Mouse (Mus musculus) large intestine, adult 2 months (tissue): Measurements from ENCODE around the gene Cdon. TPM values are rescaled to one million over a fixed set of nuclear protein-coding genes. Genes with fewer than 3 reads are reported as not detected.
"Not testable (repeated sequence)": the region's sequence is repeated elsewhere in the genome, so short reads cannot be mapped to it uniquely, and the experiment has no call there.

Source experiments
- DNase-seq: peaks from one replicate; pipeline ENCODE4 v3.0.0-alpha.2; 2012; ENCODE audit warnings: low read depth, low spot score
- WGBS: fragments of 180-500 bp; shearing (Covaris S2); methylation state at CpG from one replicate; pipeline ENCODE4 v1.1.7; 2018; 5-methylcytosine and 5-hydroxymethylcytosine counted together
- polyA plus RNA-seq: library from polyadenylated mRNA; depleted of rRNA; stranded (reverse); fragments of >200 nt; gene quantifications from 2 replicates; pipeline ENCODE4 v1.2.3, GENCODE M21; 2012

Gene Cdon
- polyA plus RNA-seq, 1 experiment = 3.4 TPM

DNA sequence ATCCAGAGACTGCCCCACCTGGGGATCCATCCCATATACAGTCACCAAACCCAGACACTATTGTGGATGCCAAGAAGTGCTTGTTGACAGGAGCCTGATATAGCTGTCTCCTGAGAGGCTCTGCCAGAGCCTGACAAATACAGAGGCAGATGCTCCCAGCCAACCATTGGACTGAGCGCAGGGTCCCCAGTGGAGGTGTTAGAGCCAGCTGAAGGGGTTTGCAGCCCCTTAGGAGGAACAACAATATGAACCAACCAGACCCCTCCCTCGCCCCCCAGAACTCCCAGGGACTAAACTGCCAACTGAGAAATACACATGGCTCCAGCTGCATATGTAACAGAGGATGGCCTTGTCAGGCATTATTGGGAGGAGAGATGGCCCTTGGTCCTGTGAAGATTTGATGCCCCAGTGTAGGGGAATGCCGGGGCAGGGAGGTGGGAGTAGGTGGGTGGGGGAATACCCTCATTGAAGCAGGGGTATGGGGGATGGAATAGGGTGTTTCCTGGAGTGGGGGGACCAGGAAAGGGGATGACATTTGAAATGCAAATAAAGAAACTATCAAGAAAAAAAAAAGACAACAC is 11.9 kb downstream of the Cdon start:
- DNase-seq = not testable (repeated sequence)
- 69% methylated on average over 3 of the region's 3 CpGs for WGBS

DNA sequence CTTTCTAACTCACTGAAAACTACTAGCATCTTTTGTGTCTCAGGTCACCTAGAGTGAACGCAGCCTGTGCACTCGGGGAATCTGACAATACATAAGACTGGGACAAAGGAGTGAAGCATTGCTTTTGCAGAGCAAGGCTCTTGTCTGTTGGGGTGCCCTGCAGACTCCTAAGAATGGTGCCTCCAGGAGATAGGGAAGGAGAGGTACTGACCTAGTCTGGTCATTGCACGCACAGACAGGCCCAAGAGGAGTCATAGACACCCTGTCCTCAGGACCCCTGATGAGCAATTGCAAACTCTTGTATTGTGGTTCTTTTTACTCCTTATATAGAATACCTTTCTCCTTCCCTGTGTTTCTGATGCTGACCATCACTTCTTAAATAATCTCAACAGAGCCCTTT is 13.4 kb downstream of the Cdon start:
- DNase-seq = no peak
- 96% methylated on average over 3 of the region's 3 CpGs for WGBS

DNA sequence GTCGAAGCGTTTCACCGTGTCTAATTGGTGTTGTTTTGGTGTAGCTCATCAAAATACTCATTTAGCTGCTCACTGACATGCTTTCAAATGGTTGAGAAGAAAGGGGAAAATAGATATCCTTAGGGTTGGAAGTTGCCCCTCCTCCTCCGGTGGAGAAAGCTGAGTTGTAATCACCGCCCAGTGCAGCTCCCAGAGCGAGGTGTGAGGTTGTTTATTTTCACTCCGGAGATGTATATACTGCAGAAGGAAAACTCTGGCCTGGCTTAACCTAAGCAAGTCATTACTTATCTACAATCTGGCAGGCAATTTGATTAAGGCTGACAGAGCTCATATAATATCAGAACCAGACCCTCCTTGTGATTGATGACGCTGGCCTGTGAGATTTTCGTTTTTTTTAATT is 14.6 kb downstream of the Cdon start:
- WGBS = 50% methylated on average over 9 of the region's 9 CpGs
- no peak for DNase-seq

DNA sequence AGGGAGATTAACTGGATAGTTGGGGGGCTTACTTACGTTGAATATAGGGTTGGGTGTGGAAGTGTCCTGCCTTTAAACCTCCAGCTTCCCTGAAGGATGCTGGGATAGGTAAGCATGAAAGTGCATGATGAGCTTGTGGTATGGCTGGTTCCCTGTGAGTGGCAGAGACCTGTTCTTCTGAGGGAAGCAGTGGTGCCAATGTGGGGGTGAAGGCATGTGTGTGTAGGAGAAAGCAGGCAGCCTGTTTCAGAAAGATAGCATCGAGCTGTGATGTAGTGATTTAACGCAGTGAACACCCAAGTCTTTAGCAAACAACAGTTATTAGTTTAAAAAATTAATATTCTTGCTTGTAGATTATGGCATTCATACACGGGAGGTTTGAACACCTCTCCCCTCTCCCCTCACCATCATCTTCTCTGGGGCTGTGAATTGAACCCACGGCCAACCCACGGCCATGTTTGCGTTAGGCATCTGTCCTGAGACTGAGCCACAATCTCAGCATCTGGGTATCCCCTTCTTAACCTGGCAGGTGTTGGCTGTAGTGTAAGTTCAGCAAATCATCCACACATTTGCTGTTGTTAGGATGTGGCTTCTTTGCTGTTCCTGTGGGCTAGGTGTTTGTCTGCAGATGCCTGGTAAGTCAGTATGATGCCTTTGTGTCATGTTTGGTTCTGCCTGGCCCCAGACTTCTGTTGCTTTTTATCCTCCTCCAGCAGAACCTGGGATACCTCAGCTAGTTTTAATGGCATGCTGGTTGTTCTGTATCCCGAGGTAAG is 17.5 kb downstream of the Cdon start:
- WGBS = 78% methylated on average over 8 of the region's 8 CpGs
- DNase-seq = no peak

- DNase-seq = no peak
- 60% methylated on average over 6 of the region's 6 CpGs for WGBS
Observed at GRCm38 (mm10) chr9:35439062-35439442, 18.1 kb downstream of the Cdon start.

DNA sequence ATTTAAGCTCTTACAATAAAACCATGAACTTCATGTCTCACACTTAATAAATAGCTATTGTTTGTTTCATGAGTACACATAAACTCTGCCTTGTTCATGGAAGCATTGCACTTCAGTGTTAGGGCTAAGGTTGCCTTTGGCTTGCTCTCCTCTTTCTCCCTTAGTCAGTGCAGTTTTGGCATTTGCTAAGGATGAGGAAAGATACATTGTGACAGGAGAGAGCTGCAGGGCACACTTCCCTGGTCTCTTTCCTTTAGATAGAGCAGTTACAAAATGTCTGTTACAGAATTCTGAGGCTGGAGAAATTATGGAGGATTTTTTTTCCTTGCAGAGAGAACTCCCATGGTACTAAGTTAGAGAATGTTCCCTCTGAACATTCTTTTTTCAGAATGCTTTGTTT is 18.8 kb downstream of the Cdon start:
- DNase-seq = no peak

- no peak for DNase-seq
- 80% methylated on average over 5 of the region's 5 CpGs for WGBS
Observed at GRCm38 (mm10) chr9:35442476-35442875, 21.5 kb downstream of the Cdon start.

DNA sequence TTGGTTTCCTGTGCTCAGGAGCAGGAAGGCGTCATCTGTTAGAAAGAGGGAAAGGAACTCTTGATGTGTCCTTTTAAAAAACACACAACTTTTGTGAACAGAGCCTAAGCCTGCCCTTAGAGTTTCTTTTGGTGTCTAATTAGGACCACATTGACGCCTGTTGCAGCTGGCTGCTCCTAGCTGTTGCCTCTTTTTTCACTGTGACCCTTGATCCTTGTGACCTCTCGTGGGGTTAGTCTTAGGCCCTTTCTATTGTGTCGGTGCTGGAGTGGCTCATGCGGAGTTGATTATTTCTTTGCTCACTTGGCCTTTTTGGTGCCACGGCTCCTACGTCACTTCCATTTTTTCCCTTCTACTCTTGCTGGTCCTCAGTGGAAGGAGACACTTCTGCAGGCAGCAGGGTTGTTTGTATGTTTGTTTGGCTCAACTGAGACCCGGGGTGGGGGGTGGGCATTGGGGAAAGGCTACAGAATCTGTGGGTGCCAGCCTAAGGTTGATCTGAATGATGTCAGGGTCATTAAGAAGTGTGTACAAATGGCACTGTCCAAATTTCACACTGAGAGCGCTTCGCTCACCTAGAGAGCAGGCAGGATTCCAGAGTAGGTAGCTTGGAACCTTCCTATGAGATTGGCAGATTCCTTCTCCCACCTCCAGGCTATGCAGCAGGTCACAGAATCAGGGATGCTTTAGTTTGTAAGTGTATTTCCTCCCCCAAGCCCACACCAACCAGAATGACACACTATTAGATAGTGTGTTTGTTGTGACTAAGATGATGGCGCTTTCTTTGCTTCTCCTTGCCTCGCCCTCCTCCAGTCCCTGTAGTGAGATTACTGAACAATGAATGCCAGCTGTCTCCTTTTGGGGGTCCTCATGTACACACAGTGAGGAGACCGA is 22.9 kb downstream of the Cdon start:
- no peak for DNase-seq
- WGBS = 83% methylated on average over 13 of the region's 13 CpGs

- 70% methylated on average over 8 of the region's 8 CpGs for WGBS
- DNase-seq = no peak
Observed at GRCm38 (mm10) chr9:35444512-35444886, 23.6 kb downstream of the Cdon start.

DNA sequence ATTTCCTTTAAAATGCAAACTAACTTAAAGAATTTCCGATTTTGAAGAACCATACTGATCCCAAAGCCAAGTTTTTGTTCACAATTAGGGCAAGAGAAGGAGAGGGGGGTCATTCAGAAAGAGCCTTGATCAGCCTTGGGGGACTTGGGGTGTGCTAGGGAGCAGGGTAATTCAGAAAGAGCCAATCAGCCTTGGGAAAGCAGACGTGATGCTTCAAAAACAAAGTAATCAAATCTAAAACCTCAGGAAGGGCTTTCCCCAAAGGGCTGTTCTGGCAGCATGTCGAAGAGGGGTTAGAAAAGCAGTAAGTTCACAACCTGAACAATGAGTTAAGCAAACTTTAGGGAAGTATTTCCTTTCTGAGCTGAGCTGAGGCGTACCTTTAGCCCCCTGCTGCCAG is 26.0 kb downstream of the Cdon start:
- no peak for DNase-seq
- 72% methylated on average over 4 of the region's 4 CpGs for WGBS

GRCm38 (mm10) chr9:35453311-35453710 is 32.4 kb downstream of the Cdon start:
- DNase-seq = no peak
- 57% methylated on average over 6 of the region's 6 CpGs for WGBS

DNA sequence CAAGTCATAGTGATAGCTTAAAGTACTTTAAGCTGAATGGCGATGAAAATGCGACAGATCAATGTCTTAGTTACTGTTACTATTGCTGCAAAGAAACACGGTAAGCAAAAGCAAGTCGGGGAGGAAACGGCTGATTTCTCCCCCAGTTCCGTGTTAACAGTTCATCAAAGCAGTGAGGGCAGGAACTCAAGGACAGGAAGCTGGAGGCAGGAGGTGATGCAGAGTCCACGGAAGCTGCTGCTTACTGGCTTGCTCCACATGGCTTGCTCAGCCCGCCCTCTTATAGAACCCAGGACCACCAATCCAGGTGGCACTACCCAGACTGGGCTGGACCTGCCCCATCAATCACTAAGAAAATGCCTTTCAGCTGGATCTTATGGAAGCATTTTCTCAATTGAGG is 38.7 kb downstream of the Cdon start:
- WGBS = 79% methylated on average over 8 of the region's 8 CpGs
- no peak for DNase-seq

DNA sequence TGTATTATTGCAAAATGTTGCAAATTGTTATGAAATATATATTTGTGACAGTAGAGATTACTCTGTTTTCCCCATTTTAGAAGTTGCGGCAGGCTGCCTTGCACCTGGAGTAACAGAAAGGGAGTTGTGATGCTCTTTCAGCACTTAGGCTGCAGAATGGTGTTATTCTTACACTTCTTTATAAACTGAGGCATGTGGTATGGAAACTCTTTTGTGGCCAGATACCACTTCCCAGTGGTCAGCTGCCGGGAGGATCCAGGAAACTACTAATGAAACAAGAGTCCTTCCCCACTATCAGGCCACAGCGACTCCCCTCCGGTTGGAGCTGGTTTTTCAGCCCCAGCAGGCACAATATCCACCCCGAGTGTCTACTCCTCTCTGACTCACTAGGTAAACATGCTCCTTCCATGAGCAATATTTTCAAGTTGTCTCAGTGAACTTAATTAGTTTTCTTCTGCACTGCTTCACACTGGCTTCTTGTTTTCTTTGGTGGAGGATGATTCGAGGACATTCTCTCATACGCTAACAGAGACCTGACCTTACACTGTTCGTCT is 46.4 kb downstream of the Cdon start:
- peak; percentile 44 for DNase-seq
- WGBS = 26% methylated on average over 8 of the region's 8 CpGs

- no peak for DNase-seq
Observed at GRCm38 (mm10) chr9:35468913-35469312, 48.0 kb downstream of the Cdon start.

DNA sequence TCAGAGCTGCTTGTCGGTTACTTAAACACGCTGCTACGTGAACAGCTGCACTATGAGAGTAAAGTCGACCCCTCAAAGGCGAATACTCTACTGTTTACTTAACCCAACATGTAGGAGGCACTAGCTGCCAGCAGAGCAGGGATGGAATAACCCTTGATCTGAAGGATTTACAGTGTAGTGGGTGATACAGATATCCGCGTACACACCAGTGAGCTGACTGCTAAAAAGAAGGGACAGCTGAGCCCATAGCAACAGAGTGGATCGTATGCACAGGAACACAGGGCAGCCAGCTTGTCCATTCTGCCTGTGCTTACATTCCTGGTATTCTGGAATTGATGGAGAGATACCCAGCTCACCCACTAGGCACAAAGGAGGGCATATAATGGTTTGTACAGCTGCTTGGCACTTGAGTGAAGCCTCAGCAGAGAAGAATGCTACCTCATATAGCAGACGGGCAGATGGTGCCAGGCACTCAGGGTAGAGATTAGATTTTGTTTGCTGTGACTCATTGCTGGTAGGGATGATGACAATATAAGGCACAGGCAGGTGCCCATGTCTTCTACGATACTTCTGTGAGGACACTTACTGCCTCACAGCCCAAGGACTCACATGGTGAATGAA is 53.3 kb downstream of the Cdon start:
- DNase-seq = no peak
- WGBS = 56% methylated on average over 10 of the region's 10 CpGs

GRCm38 (mm10) chr9:35475394-35475793 is 54.5 kb downstream of the Cdon start:
- no peak for DNase-seq
- 77% methylated on average over 7 of the region's 7 CpGs for WGBS

GRCm38 (mm10) chr9:35479456-35479855 is 58.5 kb downstream of the Cdon start:
- WGBS = 89% methylated on average over 6 of the region's 6 CpGs
- DNase-seq = no peak

GRCm38 (mm10) chr9:35482014-35482898 is 61.3 kb downstream of the Cdon start:
- WGBS = 64% methylated on average over 13 of the region's 13 CpGs
- DNase-seq = no peak

- 85% methylated on average over 3 of the region's 3 CpGs for WGBS
- DNase-seq = no peak
Observed at GRCm38 (mm10) chr9:35483949-35484348, 63.0 kb downstream of the Cdon start.
